Mouse (Mus musculus) ES-E14 (cell line): ENCODE results near the gene Olfr1341.

Experiments used
- CHD2 ChIP-seq: IDR thresholded peaks from 2 replicates; pipeline ENCODE4 v1.6.1; 2014; ENCODE audit warnings: mild to moderate bottlenecking, low read depth, low read length, inconsistent platforms
- HCFC1 ChIP-seq: IDR thresholded peaks from 2 replicates; pipeline ENCODE4 v1.6.1; 2012; ENCODE audit warnings: low read length, inconsistent platforms, borderline replicate concordance; ENCODE audit not compliant: insufficient read depth
- MAFK ChIP-seq: IDR thresholded peaks from 2 replicates; pipeline ENCODE4 v1.6.1; 2014; ENCODE audit warnings: mild to moderate bottlenecking, low read depth, low read length, inconsistent platforms; ENCODE audit not compliant: insufficient read depth
- ZC3H11A ChIP-seq: IDR thresholded peaks from 2 replicates; pipeline ENCODE4 v1.6.1; 2012; ENCODE audit warnings: low read depth, mild to moderate bottlenecking, inconsistent platforms, low read length, borderline replicate concordance
- ZNF384 ChIP-seq: IDR thresholded peaks from 2 replicates; pipeline ENCODE4 v1.6.1; 2012; ENCODE audit warnings: low read depth, low read length, inconsistent platforms

DNA sequence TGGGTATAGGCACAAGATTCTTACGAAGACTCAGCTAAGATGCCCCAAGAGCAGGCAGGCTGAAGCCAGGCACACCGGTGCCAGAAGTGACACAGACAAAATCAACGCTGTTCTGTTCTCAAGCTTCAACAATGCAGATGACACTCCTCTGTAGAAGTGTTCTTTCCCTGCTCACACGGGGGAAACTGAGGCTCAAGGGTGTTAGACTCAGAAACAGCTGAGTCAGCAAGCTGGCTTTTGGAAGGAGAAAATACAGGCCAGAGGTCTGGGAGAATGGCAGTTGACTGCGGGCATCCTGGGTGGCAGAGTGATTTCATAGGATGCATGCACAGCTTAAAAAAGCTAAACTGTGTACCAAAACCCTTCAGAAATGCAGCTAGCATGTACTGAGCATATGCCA lies 4.8 kb downstream of the Olfr1341 start:
- TF ChIP-seq HCFC1 (no peak), ZNF384 (no peak), CHD2 (no peak), ZC3H11A (no peak), MAFK (peak; percentile 84)
